Mouse (Mus musculus) adrenal gland, adult (tissue): ENCODE measurements around the gene Ralgps2.

Experiments used
- DNase-seq, 2 experiments: peaks; one replicate each; pipeline ENCODE4 v3.0.0; 2022 to 2023; ENCODE audit warnings: low spot score in 1 of 2; ENCODE audit not compliant: inconsistent age in 2 of 2

Gene Ralgps2

GRCm38 (mm10) chr1:156909866-156910265 lies 29.6 kb downstream of the Ralgps2 start:
- no peak for DNase-seq

GRCm38 (mm10) chr1:156909265-156909664 lies 30.2 kb downstream of the Ralgps2 start:
- no peak for DNase-seq

GRCm38 (mm10) chr1:156905660-156906059 lies 33.8 kb downstream of the Ralgps2 start:
- DNase-seq = no peak

GRCm38 (mm10) chr1:156903899-156904298 lies 35.5 kb downstream of the Ralgps2 start:
- no peak for DNase-seq

GRCm38 (mm10) chr1:156901689-156902088 lies 37.7 kb downstream of the Ralgps2 start:
- DNase-seq = no peak

- no peak for DNase-seq
Measured at GRCm38 (mm10) chr1:156891561-156891960, 47.9 kb downstream of the Ralgps2 start.

GRCm38 (mm10) chr1:156888830-156889229 lies 50.6 kb downstream of the Ralgps2 start:
- no peak for DNase-seq

- DNase-seq = no peak
Measured at GRCm38 (mm10) chr1:156885879-156886278, 53.5 kb downstream of the Ralgps2 start.

- peak; percentile 35 to 80 for DNase-seq
Measured at GRCm38 (mm10) chr1:156884782-156885181, 54.6 kb downstream of the Ralgps2 start.

GRCm38 (mm10) chr1:156870616-156871015 lies 68.8 kb downstream of the Ralgps2 start:
- no peak for DNase-seq

GRCm38 (mm10) chr1:156870028-156870427 lies 69.4 kb downstream of the Ralgps2 start:
- DNase-seq = no peak

GRCm38 (mm10) chr1:156864240-156864639 lies 75.2 kb downstream of the Ralgps2 start:
- no peak for DNase-seq

- DNase-seq = no peak
Measured at GRCm38 (mm10) chr1:156863726-156864125, 75.7 kb downstream of the Ralgps2 start.

- DNase-seq = peak in 1 of 2 experiments; percentile 74
Measured at GRCm38 (mm10) chr1:156861475-156862043, 77.9 kb downstream of the Ralgps2 start.

GRCm38 (mm10) chr1:156860266-156860665 lies 79.2 kb downstream of the Ralgps2 start:
- DNase-seq = no peak

- DNase-seq = no peak
Measured at GRCm38 (mm10) chr1:156859711-156860250, 79.6 kb downstream of the Ralgps2 start.

GRCm38 (mm10) chr1:156859156-156859555 lies 80.3 kb downstream of the Ralgps2 start:
- no peak for DNase-seq

- no peak for DNase-seq
Measured at GRCm38 (mm10) chr1:156856666-156857065, 82.8 kb downstream of the Ralgps2 start.

GRCm38 (mm10) chr1:156854558-156854957 lies 84.9 kb downstream of the Ralgps2 start:
- DNase-seq = no peak

GRCm38 (mm10) chr1:156852872-156853271 lies 86.6 kb downstream of the Ralgps2 start:
- no peak for DNase-seq

- DNase-seq = no peak
Measured at GRCm38 (mm10) chr1:156852409-156852808, 87.0 kb downstream of the Ralgps2 start.

GRCm38 (mm10) chr1:156847098-156847497 lies 92.3 kb downstream of the Ralgps2 start:
- DNase-seq = no peak
